Mouse (Mus musculus) heart, adult 2 months (tissue): ENCODE results near the gene Gm21988.

Experiments used
- CTCF ChIP-seq: fragments of 200-600 bp; IDR thresholded peaks from 2 replicates; pipeline ENCODE4 v1.8.1; 2022; ENCODE audit warnings: antibody characterized with exemption, mild to moderate bottlenecking, moderate library complexity
- EP300 ChIP-seq: fragments of 200-500 bp; IDR thresholded peaks from 2 replicates; pipeline ENCODE4 v1.6.1; 2011; ENCODE audit warnings: low read depth, low read length, control low read depth; ENCODE audit not compliant: insufficient read depth
- POLR2A ChIP-seq: fragments of 200-500 bp; IDR thresholded peaks from 2 replicates; pipeline ENCODE4 v1.6.1; 2011; ENCODE audit warnings: mild to moderate bottlenecking, low read depth, low read length, control low read depth; ENCODE audit not compliant: insufficient read depth

- peak; percentile 47; the same call in 1 of the 2 replicates for TF ChIP-seq EP300
- TF ChIP-seq CTCF, result no peak
- TF ChIP-seq POLR2A, result peak; percentile 89
Measured at GRCm38 (mm10) chr11:70239541-70240279, at the start of gene Gm21988, which contains the start of gene Rnasek.
